Mouse (Mus musculus) hindbrain, embryonic 12.5 days (tissue): Measurements from ENCODE around the gene Fam160a2. TPM values are rescaled to one million over a fixed set of nuclear protein-coding genes. Genes with fewer than 3 reads are reported as not detected.
"Not testable (repeated sequence)": the region's sequence is repeated elsewhere in the genome, so short reads cannot be mapped to it uniquely, and the experiment has no call there.

Experiments used
- ATAC-seq: fragments of 200-750 bp; cut with Nextera tagmentation; 2 replicates; pipeline ENCODE4 v1.8.0; 2017; ENCODE audit warnings: moderate TSS enrichment; ENCODE audit not compliant: low FRiP score
- H3K27ac ChIP-seq: fragments of 300-500 bp; sonication (generic); 2 replicates; pipeline ENCODE4 v1.5.1; 2016; ENCODE audit warnings: mild to moderate bottlenecking
- H3K27me3 ChIP-seq: fragments of 300-500 bp; sonication (generic); 2 replicates; pipeline ENCODE4 v1.6.1; 2016; ENCODE audit warnings: mild to moderate bottlenecking
- H3K36me3 ChIP-seq: fragments of 300-500 bp; sonication (generic); 2 replicates; pipeline ENCODE4 v1.6.1; 2016; ENCODE audit warnings: mild to moderate bottlenecking
- H3K4me1 ChIP-seq: fragments of 300-500 bp; sonication (generic); 2 replicates; pipeline ENCODE4 v1.6.1; 2016
- H3K4me2 ChIP-seq: fragments of 300-500 bp; sonication (generic); replicated peaks from 2 replicates; pipeline ENCODE4 v1.6.1; 2016; ENCODE audit warnings: mild to moderate bottlenecking
- H3K4me3 ChIP-seq: fragments of 300-500 bp; sonication (generic); 2 replicates; pipeline ENCODE4 v1.5.1; 2016; ENCODE audit warnings: mild to moderate bottlenecking
- H3K9ac ChIP-seq: fragments of 300-500 bp; sonication (generic); 2 replicates; pipeline ENCODE4 v1.6.1; 2016; ENCODE audit warnings: mild to moderate bottlenecking, moderate library complexity
- H3K9me3 ChIP-seq: fragments of 300-500 bp; sonication (generic); replicated peaks from 2 replicates; pipeline ENCODE4 v1.6.1; 2016; ENCODE audit warnings: mild to moderate bottlenecking
- WGBS: fragments of 180-500 bp; shearing (Covaris S2); methylation state at CpG from one replicate; pipeline ENCODE4 v1.1.7; 2016; 5-methylcytosine and 5-hydroxymethylcytosine counted together
- polyA plus RNA-seq: library from polyadenylated mRNA; unstranded; fragments of >200 nt; fragmentation: Nextera tagmentation; extraction: Ambion mirVana; gene quantifications from 2 replicates; pipeline ENCODE4 v1.2.1, GENCODE M21; 2016

The Fam160a2 gene
- polyA plus RNA-seq, 1 experiment from 2014 or later = 44.7 TPM

- Histone ChIP-seq H3K4me1 (no peaks in the 10 kb centered on the region), H3K27ac (no peak overlapping the region), H3K27me3 (no peaks in the 10 kb centered on the region), H3K9me3 (no peaks in the 10 kb centered on the region), H3K36me3 (no peaks in the 10 kb centered on the region), H3K9ac (no peak overlapping the region), H3K4me2 (no peak overlapping the region), H3K4me3 (no peak overlapping the region)
- 88% methylated on average over 7 of the region's 7 CpGs for WGBS
- ATAC-seq = no peak
Measured at GRCm38 (mm10) chr7:105416529-105416928, 16.7 kb upstream of the Fam160a2 start.

- ATAC-seq = no peak
- H3K27me3 ChIP-seq = no peaks in the 10 kb centered on the region
- no peak overlapping the region for H3K9ac ChIP-seq
- H3K4me1 ChIP-seq = no peaks in the 10 kb centered on the region
- H3K4me3 ChIP-seq = no peak overlapping the region
- 61% methylated on average over 6 of the region's 6 CpGs for WGBS
- H3K27ac ChIP-seq = no peak overlapping the region
- no peaks in the 10 kb centered on the region for H3K36me3 ChIP-seq
- H3K9me3 ChIP-seq = no peaks in the 10 kb centered on the region
- no peak overlapping the region for H3K4me2 ChIP-seq
Measured at GRCm38 (mm10) chr7:105414385-105414784, 14.5 kb upstream of the Fam160a2 start.

GRCm38 (mm10) chr7:105411874-105412632, 12.2 kb upstream of the Fam160a2 start:
- not testable (repeated sequence) for H3K27ac ChIP-seq, H3K4me3 ChIP-seq, H3K9me3 ChIP-seq, H3K36me3 ChIP-seq, H3K4me2 ChIP-seq, H3K27me3 ChIP-seq, H3K9ac ChIP-seq, H3K4me1 ChIP-seq
- ATAC-seq = peak; percentile 42; the same call in 1 of the 2 replicates
- 57% methylated on average over 8 of the region's 8 CpGs for WGBS

GRCm38 (mm10) chr7:105406322-105406721, 6.5 kb upstream of the Fam160a2 start:
- Histone ChIP-seq H3K9me3 (no peaks in the 10 kb centered on the region), H3K27ac (no peak overlapping the region), H3K9ac (no peak overlapping the region), H3K4me3 (no peak overlapping the region), H3K4me2 (no peak overlapping the region), H3K4me1 (no peaks in the 10 kb centered on the region), H3K36me3 (no peaks in the 10 kb centered on the region), H3K27me3 (no peaks in the 10 kb centered on the region)
- WGBS = 79% methylated on average over 1 of the region's 1 CpGs
- ATAC-seq = no peak

GRCm38 (mm10) chr7:105404268-105404667, 4.4 kb upstream of the Fam160a2 start, which contains the start of gene Cnga4:
TSS of gene Cnga4 (plus strand) at chr7:105404568.
- Histone ChIP-seq H3K36me3 (no peaks in the 10 kb centered on the region), H3K9ac (no peak within 1 kb of the TSS), H3K9me3 (no peaks in the 10 kb centered on the region), H3K27me3 (no peaks in the 10 kb centered on the region), H3K27ac (no peak within 1 kb of the TSS), H3K4me2 (no peak within 1 kb of the TSS), H3K4me3 (no peak within 1 kb of the TSS), H3K4me1 (0 out of 2 replicates have a peak, but pooled peaks cover 2% of the 10 kb centered on the region)
- WGBS = 76% methylated on average over 5 of the region's 5 CpGs
- no peak for ATAC-seq

- H3K4me3 ChIP-seq = peak overlapping the region; percentile 62
- no peaks in the 10 kb centered on the region for H3K9me3 ChIP-seq
- H3K27ac ChIP-seq = peak overlapping the region; percentile 56
- H3K4me2 ChIP-seq = peak overlapping the region; percentile 72
- peak overlapping the region; percentile 82 for H3K9ac ChIP-seq
- WGBS = under 1% methylated on average over 25 of the region's 25 CpGs
- peaks cover 6% of the 10 kb centered on the region; the same call in 1 of the 2 replicates for H3K4me1 ChIP-seq
- H3K27me3 ChIP-seq = no peaks in the 10 kb centered on the region
- H3K36me3 ChIP-seq = peaks cover 3% of the 10 kb centered on the region; the same call in 1 of the 2 replicates
- peak; percentile 65; the same call in 1 of the 2 replicates for ATAC-seq
Measured at GRCm38 (mm10) chr7:105399058-105399934, 558 bp downstream of the Fam160a2 start.

GRCm38 (mm10) chr7:105396126-105396525, 3.7 kb downstream of the Fam160a2 start:
- Histone ChIP-seq H3K36me3 (peaks cover 3% of the 10 kb centered on the region; the same call in 1 of the 2 replicates), H3K4me3 (no peak overlapping the region), H3K27me3 (no peaks in the 10 kb centered on the region), H3K9me3 (no peaks in the 10 kb centered on the region), H3K9ac (no peak overlapping the region), H3K27ac (no peak overlapping the region), H3K4me2 (no peak overlapping the region), H3K4me1 (peaks cover 6% of the 10 kb centered on the region; the same call in 1 of the 2 replicates)
- no peak for ATAC-seq

- H3K9me3 ChIP-seq = no peaks in the 10 kb centered on the region
- no peak overlapping the region for H3K9ac ChIP-seq
- H3K4me3 ChIP-seq = no peak overlapping the region
- H3K27ac ChIP-seq = no peak overlapping the region
- H3K36me3 ChIP-seq = peaks cover 3% of the 10 kb centered on the region; the same call in 1 of the 2 replicates
- no peak overlapping the region for H3K4me2 ChIP-seq
- no peak for ATAC-seq
- H3K4me1 ChIP-seq = peaks cover 4% of the 10 kb centered on the region; the same call in 1 of the 2 replicates
- no peaks in the 10 kb centered on the region for H3K27me3 ChIP-seq
Measured at GRCm38 (mm10) chr7:105395131-105395820, 4.6 kb downstream of the Fam160a2 start.

GRCm38 (mm10) chr7:105394606-105395005, 5.2 kb downstream of the Fam160a2 start:
- 84% methylated on average over 1 of the region's 1 CpGs for WGBS
- ATAC-seq = no peak
- no peak overlapping the region for H3K9ac ChIP-seq

GRCm38 (mm10) chr7:105390236-105390635, 9.6 kb downstream of the Fam160a2 start:
- Histone ChIP-seq H3K4me2 (no peak overlapping the region), H3K27ac (no peak overlapping the region), H3K4me3 (no peak overlapping the region), H3K36me3 (peaks cover 43% of the 10 kb centered on the region), H3K27me3 (no peaks in the 10 kb centered on the region), H3K4me1 (no peaks in the 10 kb centered on the region), H3K9ac (no peak overlapping the region), H3K9me3 (no peaks in the 10 kb centered on the region)
- no peak for ATAC-seq
- 94% methylated on average over 2 of the region's 2 CpGs for WGBS

More at GRCm38 (mm10) chr7:105394606-105395005, 5.2 kb downstream of the Fam160a2 start:
- peaks cover 4% of the 10 kb centered on the region; the same call in 1 of the 2 replicates for H3K4me1 ChIP-seq
- peaks cover 9% of the 10 kb centered on the region for H3K36me3 ChIP-seq
- no peak overlapping the region for H3K4me2 ChIP-seq
- H3K9me3 ChIP-seq = no peaks in the 10 kb centered on the region
- H3K27ac ChIP-seq = no peak overlapping the region
- no peaks in the 10 kb centered on the region for H3K27me3 ChIP-seq
- H3K4me3 ChIP-seq = no peak overlapping the region

GRCm38 (mm10) chr7:105387696-105388095, 12.2 kb downstream of the Fam160a2 start:
- H3K9me3 ChIP-seq = no peaks in the 10 kb centered on the region
- no peaks in the 10 kb centered on the region for H3K4me1 ChIP-seq
- H3K27ac ChIP-seq = no peak overlapping the region
- no peak overlapping the region for H3K4me2 ChIP-seq
- H3K4me3 ChIP-seq = no peak overlapping the region
- H3K27me3 ChIP-seq = no peaks in the 10 kb centered on the region
- H3K36me3 ChIP-seq = peaks cover 67% of the 10 kb centered on the region
- WGBS = 97% methylated on average over 2 of the region's 2 CpGs
- no peak for ATAC-seq
- H3K9ac ChIP-seq = no peak overlapping the region

GRCm38 (mm10) chr7:105380329-105380728, 19.5 kb downstream of the Fam160a2 start:
- no peaks in the 10 kb centered on the region for H3K27me3 ChIP-seq
- peaks cover 71% of the 10 kb centered on the region for H3K36me3 ChIP-seq
- H3K27ac ChIP-seq = no peak overlapping the region
- H3K4me3 ChIP-seq = no peak overlapping the region
- H3K4me2 ChIP-seq = no peak overlapping the region
- 94% methylated on average over 3 of the region's 3 CpGs for WGBS
- no peak for ATAC-seq
- no peak overlapping the region for H3K9ac ChIP-seq
- no peaks in the 10 kb centered on the region for H3K9me3 ChIP-seq
- H3K4me1 ChIP-seq = no peaks in the 10 kb centered on the region
